Mouse (Mus musculus) olfactory bulb, adult 2 months (tissue): ENCODE results near the gene Rhbdd3. TPM values are rescaled to one million over a fixed set of nuclear protein-coding genes. Genes with fewer than 3 reads are reported as not detected.

Experiments
- H3K27ac ChIP-seq: fragments of 200-500 bp; 2 replicates; pipeline ENCODE4 v1.5.1; 2012; ENCODE audit warnings: low read depth, low read length; ENCODE audit not compliant: insufficient read depth
- H3K4me1 ChIP-seq: fragments of 200-500 bp; 2 replicates; pipeline ENCODE4 v1.6.1; 2012; ENCODE audit warnings: low read length; ENCODE audit not compliant: control insufficient read depth, insufficient read depth
- H3K4me3 ChIP-seq: fragments of 200-500 bp; 2 replicates; pipeline ENCODE4 v1.5.1; 2012; ENCODE audit warnings: mild to moderate bottlenecking, low read depth, low read length, moderate library complexity; ENCODE audit not compliant: insufficient read depth
- CTCF ChIP-seq: fragments of 200-500 bp; IDR thresholded peaks from 2 replicates; pipeline ENCODE4 v1.5.1; 2012; ENCODE audit warnings: low read depth, mild to moderate bottlenecking, low read length, moderate library complexity; ENCODE audit not compliant: insufficient read depth
- POLR2A ChIP-seq: fragments of 200-500 bp; IDR thresholded peaks from 2 replicates; pipeline ENCODE4 v1.6.1; 2012; ENCODE audit warnings: mild to moderate bottlenecking, low read depth, low read length, moderate library complexity; ENCODE audit not compliant: insufficient read depth
- WGBS: fragments of 180-500 bp; shearing (Covaris S2); methylation state at CpG from one replicate; pipeline ENCODE4 v1.1.7; 2018; 5-methylcytosine and 5-hydroxymethylcytosine counted together
- polyA plus RNA-seq: library from polyadenylated mRNA; stranded (reverse); fragments of >200 nt; gene quantifications from 2 replicates; pipeline ENCODE4 v1.2.4, GENCODE M21; 2012; ENCODE audit warnings: low replicate concordance; ENCODE audit not compliant: missing spikeins, insufficient read depth, insufficient read length

The Rhbdd3 gene
- polyA plus RNA-seq, 1 experiment = not detected

DNA sequence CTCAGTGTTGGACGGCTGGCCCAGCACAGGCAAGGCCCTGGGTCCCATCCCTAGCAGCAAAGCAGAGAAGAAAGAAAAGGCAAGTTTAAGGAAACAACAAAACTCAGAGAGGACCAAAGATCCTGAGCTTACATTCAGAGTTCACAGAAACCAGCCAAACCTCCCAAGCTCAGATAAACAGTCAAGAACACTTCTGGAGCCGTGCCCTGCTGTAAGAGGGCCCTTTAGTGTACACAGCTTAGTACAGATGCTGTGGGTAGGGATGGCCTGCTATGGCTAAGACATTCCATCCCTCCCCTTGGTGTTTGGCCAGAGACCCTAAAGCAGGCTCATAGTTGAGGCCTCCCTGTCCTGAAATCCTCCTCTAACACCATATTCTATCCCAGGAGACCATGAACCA lies 39.9 kb downstream of the Rhbdd3 start:
- TF ChIP-seq CTCF = no peak
- TF ChIP-seq POLR2A = no peak
- 87% methylated on average over 2 of the region's 2 CpGs for WGBS
- no peak overlapping the region for H3K4me3 ChIP-seq
- no peak overlapping the region for H3K27ac ChIP-seq
- peaks cover 7% of the 10 kb centered on the region for H3K4me1 ChIP-seq

- H3K4me1 ChIP-seq = peaks cover 7% of the 10 kb centered on the region
- no peak overlapping the region for H3K27ac ChIP-seq
- H3K4me3 ChIP-seq = no peak overlapping the region
- WGBS = 92% methylated on average over 9 of the region's 9 CpGs
- TF ChIP-seq POLR2A (no peak), CTCF (no peak)
Measured at GRCm38 (mm10) chr11:5139372-5139771, 40.6 kb downstream of the Rhbdd3 start.

DNA sequence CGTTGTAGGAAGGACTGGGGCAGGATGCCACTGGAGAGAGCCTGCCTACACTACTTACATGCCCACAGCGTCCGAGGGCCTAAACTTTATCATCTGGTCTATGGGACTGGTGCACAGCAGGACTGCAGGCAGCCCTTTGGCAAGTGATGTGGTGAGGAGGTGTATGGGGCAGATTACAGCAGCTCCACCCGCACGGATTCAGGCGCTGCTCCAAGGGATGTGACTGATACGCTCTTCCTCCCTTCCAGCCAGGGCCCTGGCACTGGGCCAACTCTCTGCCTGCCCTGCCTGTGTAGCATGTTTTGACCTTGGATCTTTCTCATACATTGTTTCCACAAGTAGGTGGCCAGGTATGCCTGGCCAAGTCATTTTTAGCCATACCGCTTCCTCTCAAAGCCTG lies 41.9 kb downstream of the Rhbdd3 start:
- TF ChIP-seq CTCF (no peak), POLR2A (no peak)
- WGBS = 44% methylated on average over 8 of the region's 8 CpGs
- H3K27ac ChIP-seq = no peak overlapping the region
- peaks cover 7% of the 10 kb centered on the region for H3K4me1 ChIP-seq
- H3K4me3 ChIP-seq = no peak overlapping the region

DNA sequence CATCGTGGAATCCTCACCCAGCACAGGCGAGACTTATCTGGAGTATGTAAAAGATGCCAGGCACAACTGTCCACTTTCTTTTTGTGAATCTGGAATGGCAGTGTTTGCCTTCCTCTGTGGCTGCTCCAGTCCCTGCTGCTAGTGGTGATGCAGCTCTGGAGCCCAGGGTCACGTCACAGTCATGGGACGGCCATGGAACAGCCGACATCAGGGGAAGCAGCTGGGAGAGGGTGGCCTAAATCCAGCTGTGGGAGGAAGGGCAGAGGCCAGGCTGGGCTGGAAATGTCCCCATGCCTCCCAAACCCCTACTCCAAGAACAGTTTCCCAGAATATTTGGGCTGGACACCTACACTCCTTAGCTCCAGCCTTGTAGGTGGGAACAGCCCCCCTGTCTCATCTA lies 42.5 kb downstream of the Rhbdd3 start:
- Histone ChIP-seq H3K4me1 (peaks cover 7% of the 10 kb centered on the region), H3K27ac (no peak overlapping the region), H3K4me3 (no peak overlapping the region)
- TF ChIP-seq CTCF (no peak), POLR2A (no peak)
- WGBS = 92% methylated on average over 5 of the region's 5 CpGs

DNA sequence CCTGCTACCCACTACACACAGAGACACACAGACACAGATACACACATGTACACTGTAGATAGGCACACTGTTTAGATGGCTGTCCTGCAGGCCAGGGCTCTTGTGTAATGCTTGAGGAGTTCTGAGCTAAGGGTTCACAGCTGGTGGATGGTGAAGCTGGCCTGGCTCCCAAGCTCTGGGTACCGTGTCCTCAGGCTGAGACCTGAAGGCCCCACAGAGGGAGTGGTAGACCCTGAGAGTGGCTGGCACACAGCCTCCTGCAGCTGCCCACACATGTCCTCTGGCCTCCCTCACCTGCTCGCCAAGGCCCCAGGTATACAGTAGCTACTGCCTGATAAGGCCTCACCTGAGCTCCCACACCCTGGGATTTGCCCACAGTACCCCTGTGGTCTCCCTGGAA lies 43.2 kb downstream of the Rhbdd3 start:
- TF ChIP-seq CTCF (no peak), POLR2A (no peak)
- Histone ChIP-seq H3K4me3 (no peak overlapping the region), H3K4me1 (peaks cover 10% of the 10 kb centered on the region), H3K27ac (no peak overlapping the region)
- 96% methylated on average over 2 of the region's 2 CpGs for WGBS

- TF ChIP-seq POLR2A = no peak
- TF ChIP-seq CTCF = no peak
- H3K27ac ChIP-seq = no peak overlapping the region
- no peak overlapping the region for H3K4me3 ChIP-seq
- peaks cover 14% of the 10 kb centered on the region for H3K4me1 ChIP-seq
- 93% methylated on average over 3 of the region's 3 CpGs for WGBS
Measured at GRCm38 (mm10) chr11:5145600-5145999, 46.9 kb downstream of the Rhbdd3 start.

- Histone ChIP-seq H3K4me3 (no peak overlapping the region), H3K4me1 (peaks cover 25% of the 10 kb centered on the region), H3K27ac (no peak overlapping the region)
- WGBS = 48% methylated on average over 7 of the region's 7 CpGs
- TF ChIP-seq CTCF (no peak), POLR2A (no peak)
Measured at GRCm38 (mm10) chr11:5149249-5149648, 50.5 kb downstream of the Rhbdd3 start.

GRCm38 (mm10) chr11:5149955-5150354 lies 51.2 kb downstream of the Rhbdd3 start:
- Histone ChIP-seq H3K4me1 (peaks cover 28% of the 10 kb centered on the region), H3K27ac (no peak overlapping the region), H3K4me3 (no peak overlapping the region)
- TF ChIP-seq CTCF = no peak
- no peak for TF ChIP-seq POLR2A
- WGBS = 60% methylated on average over 9 of the region's 9 CpGs

DNA sequence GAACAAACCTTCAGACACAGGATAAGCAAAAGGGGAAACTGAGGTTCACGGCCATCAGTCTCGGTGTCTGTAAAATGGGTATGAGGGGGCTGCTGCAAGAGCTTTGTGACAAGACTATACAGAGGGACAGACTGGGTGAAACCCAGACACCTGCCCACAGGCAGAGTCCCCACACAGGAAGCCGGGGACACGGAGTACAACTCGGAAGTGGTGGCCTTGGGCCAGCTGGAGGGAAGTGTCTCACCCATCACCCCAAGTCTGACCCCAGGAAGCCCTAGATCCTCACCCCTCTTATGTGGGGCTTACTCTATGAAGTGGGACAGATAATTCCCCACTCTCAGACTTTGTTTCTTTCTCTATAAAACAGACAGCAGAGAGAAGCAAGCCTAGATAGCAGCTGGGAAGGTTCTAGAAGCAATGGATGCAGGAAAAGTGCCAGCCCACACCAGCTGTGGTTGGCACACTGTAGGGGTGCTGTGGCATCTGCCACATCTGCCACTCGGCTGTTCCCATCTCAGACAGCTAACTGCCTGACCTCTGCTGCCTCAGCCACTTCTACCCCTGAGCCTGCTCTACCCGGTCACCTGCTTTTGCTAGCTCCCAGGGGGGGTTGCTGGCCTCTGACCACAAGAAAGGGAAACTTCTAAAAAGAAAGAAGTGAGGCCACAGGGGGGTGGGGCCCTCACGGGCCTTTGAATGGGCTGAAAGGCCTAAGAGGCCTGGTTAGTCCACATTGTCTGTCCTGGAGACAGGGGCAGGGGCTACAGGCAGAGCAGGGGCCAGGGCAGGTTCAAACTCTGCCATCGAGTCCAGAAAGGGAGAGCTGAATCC lies 51.9 kb downstream of the Rhbdd3 start:
- 72% methylated on average over 9 of the region's 9 CpGs for WGBS
- Histone ChIP-seq H3K27ac (no peak overlapping the region), H3K4me1 (peaks cover 35% of the 10 kb centered on the region), H3K4me3 (no peak overlapping the region)
- TF ChIP-seq POLR2A (no peak), CTCF (no peak)
